Mouse (Mus musculus): Measurements from ENCODE around the gene Sectm1b.

DNA sequence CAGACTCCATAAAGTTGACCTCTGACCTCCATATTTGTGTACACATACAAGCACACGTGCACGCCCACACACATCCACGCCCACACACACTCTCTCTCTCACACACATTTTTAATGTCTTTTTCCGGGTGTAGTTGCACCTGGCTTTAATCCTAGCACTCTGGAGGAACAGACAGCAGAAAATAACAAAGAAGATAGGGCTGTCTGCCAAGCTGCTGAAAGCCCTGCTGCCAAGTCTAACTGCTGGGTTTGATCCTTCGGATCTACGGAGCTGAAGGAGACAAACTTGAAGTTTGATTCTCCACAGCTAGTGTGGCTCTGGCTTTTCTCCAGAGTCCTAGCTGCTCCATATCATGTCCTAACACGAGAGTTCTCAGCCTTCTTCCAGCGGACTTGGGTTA lies 1.8 kb downstream of the Sectm1b start:
- TF ChIP-seq EP300 (optimal IDR thresholded peaks at IDR 0.05): no peak
- no peak for TF ChIP-seq CTCF (IDR thresholded peaks at IDR 0.05; ENCODE audit: low read depth)

Measured in stomach, postnatal 0 days (tissue).